Mouse (Mus musculus): Measurements from ENCODE around the gene Gm45521.
"Not testable (repeated sequence)": the region's sequence is repeated elsewhere in the genome, so short reads cannot be mapped to it uniquely, and the experiment has no call there.

Gene Gm45521

GRCm38 (mm10) chr14:7999435-7999834 lies 42.3 kb downstream of the Gm45521 start:
- no peak for DNase-seq (ENCODE audit: low spot score in 2 of 2)

GRCm38 (mm10) chr14:8000247-8000646 lies 43.2 kb downstream of the Gm45521 start:
- no peak for DNase-seq (ENCODE audit: low spot score in 2 of 2)

GRCm38 (mm10) chr14:8000831-8001685 lies 44.0 kb downstream of the Gm45521 start:
- DNase-seq (ENCODE audit: low spot score in 2 of 2): no peak

- peak; percentile 79 to 84 for DNase-seq (ENCODE audit: low spot score in 2 of 2)
Observed at GRCm38 (mm10) chr14:8002432-8003092, 45.5 kb downstream of the Gm45521 start, which contains the start of gene Abhd6. Gene Abhd6 (plus strand): TSS chr14:8002902.

- peak; percentile 34 to 67 for DNase-seq (ENCODE audit: low spot score in 2 of 2)
Observed at GRCm38 (mm10) chr14:8003093-8003670, 46.1 kb downstream of the Gm45521 start.

GRCm38 (mm10) chr14:8003727-8004670 lies 46.9 kb downstream of the Gm45521 start:
- no peak for DNase-seq (ENCODE audit: low spot score in 2 of 2)

- DNase-seq (ENCODE audit: low spot score in 2 of 2): not testable (repeated sequence)
Observed at GRCm38 (mm10) chr14:8006061-8006460, 49.0 kb downstream of the Gm45521 start.

- DNase-seq (ENCODE audit: low spot score in 2 of 2): no peak
Observed at GRCm38 (mm10) chr14:8007084-8007483, 50.0 kb downstream of the Gm45521 start.

- DNase-seq (ENCODE audit: low spot score in 2 of 2): no peak
Observed at GRCm38 (mm10) chr14:8007486-8007885, 50.4 kb downstream of the Gm45521 start.

- DNase-seq (ENCODE audit: low spot score in 2 of 2): no peak
Observed at GRCm38 (mm10) chr14:8007923-8008322, 50.8 kb downstream of the Gm45521 start.
